Mouse (Mus musculus): ENCODE measurements at regions not wholly inside any gene's neighbourhood (a gene's known extent, or its start where the extent isn't known, plus 50 kb on each side); places are given as distances from the start of the nearest gene placed in this dataset.
A peak's percentile ranks its signal among the peaks of the same experiment; 100 is the strongest.

DNA sequence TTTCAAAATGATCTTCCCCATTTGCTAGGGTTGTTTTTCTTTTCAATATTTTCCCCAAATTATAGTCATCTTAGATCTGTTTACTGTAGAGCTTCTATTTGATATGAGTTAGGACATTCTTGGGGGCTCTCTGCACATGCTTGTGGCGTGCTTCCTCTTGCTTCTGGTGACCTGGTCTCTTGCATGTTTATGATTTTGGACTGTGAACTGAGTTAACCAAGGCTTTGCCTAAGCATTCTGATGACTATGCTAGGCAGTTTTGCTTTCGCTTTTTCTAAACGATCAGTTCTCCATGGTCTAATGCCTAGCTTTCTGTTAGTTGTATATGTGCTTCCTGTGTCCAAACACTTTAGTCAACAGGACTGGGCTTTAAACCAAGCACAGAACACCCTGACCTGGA, 339.4 kb upstream of the Sphkap start:
- ATAC-seq (ENCODE audit: extremely low read depth, insufficient number of reproducible peaks, low FRiP score, poor library complexity, severe bottlenecking), result no peak

DNA sequence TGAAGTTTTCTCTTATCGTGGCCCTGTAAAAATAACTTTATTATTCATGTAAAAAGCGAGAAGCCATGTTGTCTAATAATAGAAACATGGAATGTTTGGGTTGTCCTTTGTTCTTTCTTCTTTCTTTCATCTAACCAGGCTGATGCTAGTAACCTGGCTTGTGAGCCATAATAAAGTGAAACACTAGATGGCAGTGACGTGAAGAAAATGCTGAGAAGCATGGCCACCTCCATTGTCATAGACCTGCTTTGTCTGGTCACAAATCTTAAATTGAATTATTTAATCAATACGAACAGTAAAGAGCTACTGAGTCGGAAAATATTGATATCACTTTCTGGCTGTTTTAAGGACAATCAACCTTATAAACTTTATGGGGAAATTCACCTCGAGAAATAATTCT, 338.0 kb upstream of the Sphkap start:
- ATAC-seq (ENCODE audit: extremely low read depth, insufficient number of reproducible peaks, low FRiP score, poor library complexity, severe bottlenecking), result no peak

- no peak for ATAC-seq (ENCODE audit: extremely low read depth, insufficient number of reproducible peaks, low FRiP score, poor library complexity, severe bottlenecking)
Observed at GRCm38 (mm10) chr1:83736428-83737117, 328.6 kb upstream of the Sphkap start.

DNA sequence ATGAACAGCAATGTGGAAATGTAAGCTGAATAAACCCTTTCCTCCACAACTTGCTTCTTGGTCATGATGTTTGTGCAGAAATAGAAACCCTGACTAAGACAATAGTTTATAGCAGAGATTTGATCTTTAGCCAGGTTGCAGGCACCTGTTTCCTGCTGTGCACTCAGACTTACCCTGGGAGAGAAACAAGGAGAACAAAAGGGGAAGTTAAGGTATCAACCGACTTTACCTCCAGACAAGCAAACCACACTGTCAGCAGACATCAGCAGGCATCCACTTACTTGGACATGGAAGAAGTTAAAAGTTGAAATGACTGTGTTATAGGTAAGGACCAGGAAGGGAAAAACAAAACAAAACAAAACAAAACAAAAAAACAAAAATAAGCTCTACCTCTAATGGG, 323.7 kb upstream of the Sphkap start:
- no peak for ATAC-seq (ENCODE audit: extremely low read depth, insufficient number of reproducible peaks, low FRiP score, poor library complexity, severe bottlenecking)

DNA sequence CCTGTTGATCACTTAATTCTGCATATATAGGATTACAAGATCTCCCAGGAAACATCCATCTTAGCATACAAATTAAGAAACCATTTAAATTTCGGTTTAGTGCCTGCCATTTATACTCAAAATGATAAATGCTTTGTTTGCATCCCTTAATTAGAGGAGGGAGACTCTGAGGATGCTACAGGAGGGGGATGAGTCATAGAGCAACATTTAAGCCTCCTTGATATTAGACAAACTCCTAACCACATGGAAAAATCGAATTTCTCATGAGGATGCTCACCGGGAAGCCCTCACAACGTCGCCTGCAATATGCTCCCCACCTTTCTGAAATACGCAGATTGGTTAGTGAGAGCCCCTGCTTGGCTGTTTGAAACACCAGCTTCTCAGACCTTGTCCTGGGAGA, 320.8 kb upstream of the Sphkap start:
- ATAC-seq (ENCODE audit: extremely low read depth, insufficient number of reproducible peaks, low FRiP score, poor library complexity, severe bottlenecking), result no peak

- no peak for ATAC-seq (ENCODE audit: extremely low read depth, insufficient number of reproducible peaks, low FRiP score, poor library complexity, severe bottlenecking)
Observed at GRCm38 (mm10) chr1:83727938-83728337, 319.9 kb upstream of the Sphkap start.

GRCm38 (mm10) chr1:83727215-83727614, 319.2 kb upstream of the Sphkap start:
- peak; percentile 39; the same call in 1 of the 2 replicates for ATAC-seq (ENCODE audit: extremely low read depth, insufficient number of reproducible peaks, low FRiP score, poor library complexity, severe bottlenecking)

DNA sequence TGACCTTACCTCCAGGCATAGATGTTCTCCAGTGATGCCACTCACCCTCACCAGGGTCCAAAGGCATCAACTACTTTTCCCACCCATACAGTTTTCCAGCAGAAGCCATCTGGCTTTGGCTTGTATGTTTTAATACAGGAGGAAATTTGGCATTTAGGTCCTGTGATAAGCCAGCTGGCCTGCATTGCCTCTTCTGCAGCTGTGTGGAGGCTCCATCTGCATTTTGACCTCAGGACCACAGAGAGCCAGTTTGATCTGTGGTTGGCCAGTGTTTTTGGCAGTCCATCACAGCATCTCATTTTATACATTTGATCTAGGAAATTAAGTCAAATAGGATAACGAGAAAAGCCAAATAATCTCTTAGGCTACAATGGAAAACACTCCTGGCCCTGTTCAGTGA, 315.1 kb upstream of the Sphkap start:
- ATAC-seq (ENCODE audit: extremely low read depth, insufficient number of reproducible peaks, low FRiP score, poor library complexity, severe bottlenecking), result no peak

DNA sequence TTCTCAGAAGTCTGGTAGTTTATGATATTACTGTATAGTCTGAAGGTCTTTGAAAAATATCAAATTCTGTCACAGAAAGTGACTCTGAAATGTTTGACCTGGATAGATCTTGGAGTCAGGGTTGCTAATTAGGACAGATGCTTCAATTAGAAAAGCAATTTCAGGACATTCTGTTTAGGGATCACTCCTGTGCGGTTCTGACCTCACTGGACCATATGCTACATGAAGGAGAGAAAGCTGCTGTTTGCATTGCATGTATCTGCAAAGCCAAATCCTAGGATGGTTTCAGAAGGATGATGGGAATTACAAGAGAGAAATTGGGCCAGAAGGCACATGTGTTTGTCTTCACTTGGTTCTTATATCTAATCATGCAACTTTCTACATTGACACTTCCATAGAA, 312.2 kb upstream of the Sphkap start:
- ATAC-seq (ENCODE audit: extremely low read depth, insufficient number of reproducible peaks, low FRiP score, poor library complexity, severe bottlenecking), result no peak

DNA sequence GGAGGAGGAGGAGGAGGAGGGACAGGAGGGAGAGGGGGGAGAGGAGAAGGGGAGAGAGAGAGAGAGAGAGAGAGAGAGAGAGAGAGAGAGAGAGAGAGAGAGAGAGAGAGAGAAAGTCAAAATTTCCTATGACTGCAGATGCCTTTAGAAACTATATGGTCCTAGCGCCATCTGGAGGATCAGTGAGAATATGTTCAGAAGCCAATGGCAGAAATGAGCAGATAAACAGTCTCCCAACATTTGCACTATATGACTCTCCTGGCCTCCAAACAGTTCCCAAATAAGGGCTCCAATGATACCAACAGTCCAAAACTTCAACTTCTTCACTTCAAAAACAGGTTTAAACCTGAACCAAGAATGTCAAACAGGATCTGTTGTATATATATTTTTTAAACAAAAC, 309.1 kb upstream of the Sphkap start:
- no peak for ATAC-seq (ENCODE audit: extremely low read depth, insufficient number of reproducible peaks, low FRiP score, poor library complexity, severe bottlenecking)

DNA sequence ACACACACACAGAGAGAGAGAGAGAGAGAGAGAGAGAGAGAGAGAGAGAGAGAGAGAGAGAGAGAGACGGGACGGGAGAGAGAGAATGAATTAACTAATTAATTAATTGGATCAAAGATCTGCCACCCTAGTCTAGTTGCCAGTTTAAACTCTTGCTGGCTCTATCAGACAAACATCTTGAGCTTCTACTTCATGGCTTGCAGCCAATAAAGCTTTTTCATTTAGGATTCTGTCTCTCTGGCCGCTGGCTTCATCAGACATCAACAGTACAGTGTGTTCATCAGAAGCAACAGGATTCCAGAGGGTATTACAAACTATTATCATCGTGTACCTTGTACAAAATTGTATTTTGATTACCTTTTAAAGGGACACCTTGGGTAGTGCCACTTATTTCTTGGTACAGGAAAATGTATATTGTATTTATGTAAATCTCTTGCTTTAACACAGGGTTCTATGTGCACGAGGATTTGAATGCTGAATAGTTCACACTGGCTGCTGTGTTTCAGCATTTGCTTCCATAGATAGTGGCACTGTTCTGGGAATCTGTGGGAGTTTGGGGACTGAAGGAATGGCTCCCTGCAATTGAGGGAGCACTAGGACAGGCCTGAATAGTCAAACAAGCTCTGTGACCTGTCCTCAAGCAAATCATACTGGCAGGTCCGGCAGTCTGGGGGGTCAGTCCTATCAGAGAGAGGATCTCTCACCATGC, 293.9 kb upstream of the Sphkap start:
- no peak for ATAC-seq (ENCODE audit: extremely low read depth, insufficient number of reproducible peaks, low FRiP score, poor library complexity, severe bottlenecking)

DNA sequence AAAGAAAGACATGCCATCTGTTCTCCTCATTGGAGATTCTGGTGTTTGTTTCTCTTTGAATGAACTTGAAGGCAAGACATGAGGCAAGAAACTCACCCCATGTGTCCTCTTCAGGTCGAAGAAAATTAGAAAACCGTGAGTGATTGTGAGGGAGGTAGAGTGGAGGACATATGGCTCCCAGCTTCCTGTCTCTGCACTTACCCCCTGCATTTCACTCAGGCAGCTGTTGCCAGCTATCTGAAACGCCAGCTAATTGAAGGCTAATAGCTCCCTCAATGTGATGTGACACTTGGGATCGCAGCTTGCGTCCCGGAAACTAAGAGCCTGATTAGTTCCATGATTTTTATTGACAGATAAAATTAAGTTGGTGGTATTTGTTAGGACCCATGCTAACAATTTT, 289.4 kb upstream of the Sphkap start:
- no peak for ATAC-seq (ENCODE audit: extremely low read depth, insufficient number of reproducible peaks, low FRiP score, poor library complexity, severe bottlenecking)

GRCm38 (mm10) chr1:83685221-83685620, 277.2 kb upstream of the Sphkap start:
- no peak for ATAC-seq (ENCODE audit: extremely low read depth, insufficient number of reproducible peaks, low FRiP score, poor library complexity, severe bottlenecking)

GRCm38 (mm10) chr1:83665326-83665725, 257.3 kb upstream of the Sphkap start:
- ATAC-seq (ENCODE audit: extremely low read depth, insufficient number of reproducible peaks, low FRiP score, poor library complexity, severe bottlenecking), result no peak

DNA sequence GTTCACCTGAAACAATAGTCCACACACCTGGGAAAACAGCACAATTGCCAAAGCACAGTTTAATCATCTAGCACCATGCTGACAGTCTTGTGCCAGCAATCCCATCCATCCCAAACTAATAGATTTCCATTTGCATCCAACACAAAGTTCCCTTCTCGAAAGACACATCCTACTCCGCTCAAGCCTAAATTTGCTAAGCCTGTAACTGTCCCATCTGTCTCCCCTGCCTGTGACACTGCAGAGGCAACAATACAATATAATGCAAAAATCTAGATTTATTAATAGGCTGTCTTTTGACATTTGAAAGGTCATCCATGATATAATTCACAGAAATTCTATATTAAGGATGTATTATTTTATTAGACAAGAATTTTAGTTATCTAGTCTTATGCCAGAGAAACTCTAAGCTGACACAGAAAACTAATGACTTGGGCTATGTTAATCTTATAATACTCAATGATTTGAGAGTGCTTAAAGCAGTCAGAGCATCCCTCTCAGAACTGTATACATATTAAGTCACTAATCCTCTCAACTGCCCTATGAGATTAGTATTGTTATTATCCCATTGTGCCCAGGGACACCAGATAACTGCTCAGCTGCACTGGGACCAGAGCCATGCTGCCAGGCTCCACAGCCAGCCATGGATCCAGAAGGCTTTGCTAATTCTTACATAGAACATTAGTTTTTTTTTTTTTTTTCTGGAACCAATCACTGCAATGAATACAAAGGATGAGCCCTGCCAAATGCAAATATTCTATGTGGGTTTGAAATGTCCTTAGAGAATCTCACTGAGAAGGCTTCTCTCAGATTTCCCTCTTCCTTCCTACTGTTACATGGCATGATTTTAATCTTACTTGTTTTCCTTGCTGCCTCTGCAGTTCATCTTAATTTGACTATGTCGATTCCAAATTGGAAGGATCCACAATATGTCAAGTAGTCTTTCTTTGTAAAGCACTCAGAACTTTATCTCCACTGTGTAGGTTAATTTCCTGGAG, 254.1 kb upstream of the Sphkap start:
- ATAC-seq (ENCODE audit: extremely low read depth, insufficient number of reproducible peaks, low FRiP score, poor library complexity, severe bottlenecking), result no peak

DNA sequence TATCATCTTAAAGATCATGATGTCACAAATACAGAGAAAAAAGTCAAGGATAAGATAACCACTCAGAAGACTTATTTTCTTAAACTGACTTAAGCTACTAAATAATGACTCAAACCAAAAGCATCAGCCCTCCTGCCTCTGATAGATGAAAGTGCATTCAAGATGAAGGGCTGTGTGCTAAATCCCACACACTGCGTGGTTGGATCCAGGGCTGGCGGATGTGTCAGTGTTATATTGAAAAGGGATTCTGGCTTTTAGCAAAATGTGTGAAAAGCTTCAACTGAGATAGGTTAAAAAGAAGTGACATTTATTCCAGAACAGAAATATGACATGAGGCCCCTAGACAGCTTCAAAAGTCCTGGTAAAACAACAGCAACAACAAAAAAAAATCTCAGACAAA, 245.7 kb upstream of the Sphkap start:
- no peak for ATAC-seq (ENCODE audit: extremely low read depth, insufficient number of reproducible peaks, low FRiP score, poor library complexity, severe bottlenecking)

- no peak for ATAC-seq (ENCODE audit: extremely low read depth, insufficient number of reproducible peaks, low FRiP score, poor library complexity, severe bottlenecking)
Observed at GRCm38 (mm10) chr1:83645606-83646005, 237.6 kb upstream of the Sphkap start.

DNA sequence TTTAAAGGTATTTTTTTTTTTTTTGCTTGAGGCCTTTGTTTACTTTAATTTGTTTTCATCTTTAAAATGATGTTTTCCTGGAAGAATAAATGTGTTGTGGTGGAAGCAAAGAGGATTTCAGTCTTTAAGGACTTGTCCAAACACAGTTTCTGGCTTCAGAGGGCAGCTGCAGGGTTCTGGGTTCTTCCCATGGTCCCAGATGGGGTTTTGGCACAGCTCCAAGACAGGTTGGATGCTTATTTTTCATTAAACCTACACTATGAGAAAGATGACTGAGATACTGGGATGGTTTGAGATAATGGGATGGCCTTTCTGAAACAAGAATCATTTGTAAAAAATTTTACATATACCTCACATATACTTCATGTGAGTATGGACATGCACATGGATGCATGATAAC, 234.7 kb upstream of the Sphkap start:
- ATAC-seq (ENCODE audit: extremely low read depth, insufficient number of reproducible peaks, low FRiP score, poor library complexity, severe bottlenecking), result no peak

- no peak for ATAC-seq (ENCODE audit: extremely low read depth, insufficient number of reproducible peaks, low FRiP score, poor library complexity, severe bottlenecking)
Observed at GRCm38 (mm10) chr1:83636051-83636450, 228.1 kb upstream of the Sphkap start.

GRCm38 (mm10) chr1:83631798-83632197, 223.8 kb upstream of the Sphkap start:
- ATAC-seq (ENCODE audit: extremely low read depth, insufficient number of reproducible peaks, low FRiP score, poor library complexity, severe bottlenecking), result no peak
